Mouse (Mus musculus) kidney, adult 2 months (tissue): ENCODE results near the gene Zfr.

Experiments
- CTCF ChIP-seq: fragments of 200-500 bp; conservative IDR thresholded peaks from 2 replicates; pipeline ENCODE4 v1.5.1; 2011; ENCODE audit warnings: low read depth, mild to moderate bottlenecking, control low read depth, low read length, moderate library complexity, mixed read lengths; ENCODE audit not compliant: insufficient read depth, insufficient read length
- POLR2A ChIP-seq: fragments of 200-500 bp; IDR thresholded peaks from one replicate; pipeline ENCODE4 v1.6.1; 2011; ENCODE audit warnings: low read depth, low read length, control low read depth

DNA sequence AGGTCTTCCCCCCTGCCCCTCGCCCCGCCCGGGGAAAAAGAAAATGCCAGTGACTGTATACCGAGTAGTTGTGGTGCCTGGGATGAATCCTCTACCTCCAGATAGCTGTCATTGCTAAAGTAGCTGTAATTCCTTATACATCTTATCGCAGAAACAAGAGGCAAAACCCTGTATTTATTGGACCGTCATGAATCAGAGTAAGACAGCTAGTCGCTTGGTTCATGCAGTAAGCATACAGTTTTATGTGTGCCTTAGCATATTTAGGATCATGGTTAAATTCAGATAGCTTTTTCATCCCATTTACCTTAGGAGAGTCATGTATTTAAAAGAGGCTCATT is 1.5 kb downstream of the Zfr start:
- TF ChIP-seq CTCF = no peak
- TF ChIP-seq POLR2A = no peak
